Mouse (Mus musculus): ENCODE measurements around the gene Hebp1.

GRCm38 (mm10) chr6:135153719-135154118 lies 44.1 kb downstream of the Hebp1 start:
- TF ChIP-seq CTCF (IDR thresholded peaks at IDR 0.05; ENCODE audit: extremely low read depth, insufficient read length, insufficient replicate concordance, low read depth, low read length) (no peak), POLR2A (IDR thresholded peaks at IDR 0.05; ENCODE audit: low read depth, low read length) (no peak)
